In the genomic region with DNA sequence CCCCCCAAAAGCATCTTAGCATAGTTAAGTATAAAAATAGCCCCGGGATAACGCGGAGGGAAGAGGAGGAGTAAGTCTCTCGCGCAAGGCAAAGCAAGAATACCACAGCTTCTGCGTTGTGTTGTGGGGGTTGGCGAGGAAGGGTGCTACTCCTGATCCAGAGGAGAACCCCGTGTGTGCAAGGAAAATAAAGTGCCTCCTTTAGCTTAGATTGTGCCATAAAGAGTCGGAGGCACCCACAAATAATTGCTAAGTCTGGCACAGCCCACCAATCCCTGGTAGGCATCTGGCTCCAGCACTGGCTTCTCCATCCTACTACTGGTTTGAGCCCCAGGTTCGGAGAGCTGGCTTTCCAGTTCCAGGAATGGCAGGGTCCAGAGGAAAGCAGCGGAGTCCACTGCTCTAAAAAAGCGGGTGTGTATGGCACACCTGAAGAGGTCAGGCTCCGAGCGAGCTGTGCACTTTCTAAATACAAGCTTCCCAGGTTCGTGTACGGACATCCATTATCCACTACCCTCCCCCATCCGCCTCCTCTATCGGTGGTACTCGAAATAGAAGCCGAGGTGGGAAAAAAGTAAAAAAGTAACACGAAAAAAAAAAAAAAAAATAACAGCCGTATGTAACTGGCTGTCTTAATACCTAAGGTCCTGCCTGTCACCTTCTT, we compare ENCODE assay signal across 8 mouse cellular contexts.
DNase-seq lines count a peak whose midpoint lies in the region; ATAC-seq and TF ChIP-seq lines count a peak whose summit lies in the region.

No protein-coding gene starts in this region.

- H3K9ac ChIP-seq in forebrain, embryonic 16.5 days (replicated peaks; ENCODE audit: low read depth, low read length): peak overlapping the region; percentile 73
- H3K9ac ChIP-seq in liver, embryonic 12.5 days: no peak overlapping the region

- no peaks in the 10 kb centered on the region for H3K9me3 ChIP-seq in forebrain, embryonic 16.5 days (ENCODE audit: control insufficient read depth, low read length)
- no peaks in the 10 kb centered on the region for H3K9me3 ChIP-seq in liver, embryonic 12.5 days (replicated peaks)

- no peak overlapping the region for H3K27ac ChIP-seq in kidney, adult 2 months (ENCODE audit: insufficient read depth, low read depth, low read length)
- H3K27ac ChIP-seq in forebrain, embryonic 16.5 days (ENCODE audit: low read length): peak overlapping the region; percentile 52
- no peak overlapping the region for H3K27ac ChIP-seq in liver, embryonic 12.5 days
- H3K27ac ChIP-seq in small intestine, adult 2 months (ENCODE audit: insufficient read depth, low read depth, low read length): no peak overlapping the region

- no peak for TF ChIP-seq CTCF in kidney, adult 2 months (conservative IDR thresholded peaks at IDR 0.05; ENCODE audit: insufficient read depth, insufficient read length, low read depth, low read length)
- no peak for TF ChIP-seq CTCF in small intestine, adult 2 months (IDR thresholded peaks at IDR 0.05; ENCODE audit: extremely low read depth, insufficient read length, insufficient replicate concordance, low read depth, low read length)

- TF ChIP-seq POLR2A in kidney, adult 2 months (IDR thresholded peaks at IDR 0.05; ENCODE audit: low read depth, low read length): no peak
- TF ChIP-seq POLR2A in small intestine, adult 2 months (IDR thresholded peaks at IDR 0.05; ENCODE audit: low read depth, low read length): no peak

- no peak for DNase-seq in kidney, adult 2 months
- DNase-seq in kidney, adult 8-10 months: no peak
- peak; percentile 66 for DNase-seq in cerebellum, adult 9-10 months
- DNase-seq in adrenal gland, adult 8-10 months: no peak

- no peaks in the 10 kb centered on the region for H3K36me3 ChIP-seq in kidney, adult 2 months (ENCODE audit: control insufficient read depth, insufficient read depth, low read length)
- no peaks in the 10 kb centered on the region for H3K36me3 ChIP-seq in forebrain, embryonic 16.5 days (ENCODE audit: control insufficient read depth, insufficient read depth)
- H3K36me3 ChIP-seq in liver, embryonic 12.5 days: no peaks in the 10 kb centered on the region
- peaks cover 1% of the 10 kb centered on the region; the same call in 1 of the 2 replicates for H3K36me3 ChIP-seq in small intestine, adult 2 months (ENCODE audit: control insufficient read depth, insufficient read depth, low read length)

- no peak for ATAC-seq in forebrain, embryonic 16.5 days
- no peak for ATAC-seq in liver, embryonic 12.5 days
- ATAC-seq in erythroid progenitor cell, adult 5-6 weeks (replicated peaks; ENCODE audit: low FRiP score, poor library complexity, severe bottlenecking): no peak

- no peaks in the 10 kb centered on the region for H3K27me3 ChIP-seq in kidney, adult 2 months (replicated peaks; ENCODE audit: control insufficient read depth, insufficient read depth, low read length)
- H3K27me3 ChIP-seq in forebrain, embryonic 16.5 days (replicated peaks; ENCODE audit: control insufficient read depth, insufficient read depth, low read length): no peaks in the 10 kb centered on the region
- H3K27me3 ChIP-seq in liver, embryonic 12.5 days (replicated peaks): peaks cover 50% of the 10 kb centered on the region
- no peaks in the 10 kb centered on the region for H3K27me3 ChIP-seq in small intestine, adult 2 months (ENCODE audit: control insufficient read depth, insufficient read depth, low read length)

- peak overlapping the region; percentile 77 for H3K4me2 ChIP-seq in forebrain, embryonic 16.5 days (ENCODE audit: low read length)
- H3K4me2 ChIP-seq in liver, embryonic 12.5 days: peak overlapping the region; percentile 72

- peak overlapping the region; percentile 55 for H3K4me3 ChIP-seq in kidney, adult 2 months (ENCODE audit: insufficient read depth, low read depth, low read length)
- H3K4me3 ChIP-seq in forebrain, embryonic 16.5 days (replicated peaks; ENCODE audit: low read length): peak overlapping the region; percentile 70
- H3K4me3 ChIP-seq in liver, embryonic 12.5 days: peak overlapping the region; percentile 48
- H3K4me3 ChIP-seq in small intestine, adult 2 months (ENCODE audit: low read depth, low read length): peak overlapping the region; percentile 84

- no peaks in the 10 kb centered on the region for H3K4me1 ChIP-seq in kidney, adult 2 months (ENCODE audit: control insufficient read depth, insufficient read depth, low read length)
- peaks cover 24% of the 10 kb centered on the region for H3K4me1 ChIP-seq in forebrain, embryonic 16.5 days (replicated peaks; ENCODE audit: control insufficient read depth, insufficient read depth, low read length)
- H3K4me1 ChIP-seq in liver, embryonic 12.5 days: no peaks in the 10 kb centered on the region
- peaks cover 7% of the 10 kb centered on the region; the same call in 1 of the 2 replicates for H3K4me1 ChIP-seq in small intestine, adult 2 months (ENCODE audit: control insufficient read depth, insufficient read depth, insufficient read length, low read length)

- 4% methylated on average over 22 of the region's 22 CpGs for WGBS in kidney, adult 2 months
- 2% methylated on average over 22 of the region's 22 CpGs for WGBS in forebrain, embryonic 16.5 days
- 4% methylated on average over 22 of the region's 22 CpGs for WGBS in liver, embryonic 12.5 days (ENCODE audit: insufficient replicate concordance)
- 3% methylated on average over 22 of the region's 22 CpGs for WGBS in small intestine, adult 2 months
